Mouse (Mus musculus) stomach, postnatal 0 days (tissue): Measurements from ENCODE around the gene Dlgap1.

ENCODE experiments used
- CTCF ChIP-seq: IDR thresholded peaks from 2 replicates; pipeline ENCODE4 v1.5.1; 2016; ENCODE audit warnings: antibody characterized with exemption, low read depth, mild to moderate bottlenecking, moderate library complexity
- EP300 ChIP-seq: optimal IDR thresholded peaks from 2 replicates; pipeline ENCODE3; 2016; ENCODE audit warnings: antibody characterized with exemption

DNA sequence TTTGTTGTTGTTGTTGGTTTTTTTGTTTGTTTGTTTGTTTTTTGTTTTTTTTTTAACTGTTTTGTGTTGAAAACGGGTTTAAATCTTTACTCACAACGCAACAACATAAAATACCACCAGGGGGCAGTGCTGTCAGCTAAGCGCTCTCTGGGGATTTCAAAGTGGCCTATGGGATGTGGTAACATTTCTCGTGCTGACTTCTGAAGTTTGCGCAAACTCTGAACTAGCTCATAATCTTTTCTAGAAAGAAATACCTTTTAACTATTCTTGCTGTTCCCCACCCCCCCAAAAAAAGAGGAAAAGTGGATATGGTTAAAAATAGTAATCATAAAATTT, 461.5 kb downstream of the Dlgap1 start:
- TF ChIP-seq EP300, result no peak
- peak; percentile 81 for TF ChIP-seq CTCF
